Mouse (Mus musculus) heart, embryonic 13.5 days (tissue): Measurements from ENCODE around the gene Gm7030. TPM values are rescaled to one million over a fixed set of nuclear protein-coding genes. Genes with fewer than 3 reads are reported as not detected.

Experiments used
- polyA plus RNA-seq: library from polyadenylated mRNA; unstranded; fragments of >200 nt; fragmentation: Nextera tagmentation; extraction: Ambion mirVana; gene quantifications from 2 replicates; pipeline ENCODE4 v1.2.1, GENCODE M21; 2015

Gene Gm7030
- polyA plus RNA-seq, 1 experiment from 2014 or later = not detected

Other genes with a start within 250 kb of the Gm7030 start
- 22.8 and 27.7 TPM in 2 replicates for gene Dhx16, start 249.6 kb downstream of the Gm7030 start, polyA plus RNA-seq
- 25.2 and 31.3 TPM in 2 replicates for gene 2310061I04Rik, start 232.0 kb downstream of the Gm7030 start, polyA plus RNA-seq
- gene Atat1, start 219.3 kb downstream of the Gm7030 start, polyA plus RNA-seq = 53.8 and 55.3 TPM in 2 replicates
- gene Mrps18b, start 213.0 kb downstream of the Gm7030 start, polyA plus RNA-seq = 67.8 and 75.9 TPM in 2 replicates
- 24.6 and 26.3 TPM in 2 replicates for gene Ppp1r10, start 213.0 kb downstream of the Gm7030 start, polyA plus RNA-seq
- gene Abcf1, start 159.7 kb downstream of the Gm7030 start, polyA plus RNA-seq = 64.6 and 67.6 TPM in 2 replicates
- gene Gnl1, start 149.6 kb downstream of the Gm7030 start, polyA plus RNA-seq = 38.9 and 40.3 TPM in 2 replicates
- gene Prr3, start 149.2 kb downstream of the Gm7030 start, polyA plus RNA-seq = 17.6 and 18.1 TPM in 2 replicates
- 2.4 and 2.8 TPM in 2 replicates for gene H2-T24, start 108.9 kb downstream of the Gm7030 start, polyA plus RNA-seq
- 4.8 and 5.0 TPM in 2 replicates for gene H2-T23, start 96.6 kb downstream of the Gm7030 start, polyA plus RNA-seq
- 6.9 and 7.5 TPM in 2 replicates for gene H2-T22, start 86.7 kb downstream of the Gm7030 start, polyA plus RNA-seq
- gene Gm6034, start 86.5 kb downstream of the Gm7030 start, polyA plus RNA-seq = not detected in 2 replicates
- not detected in 2 replicates for gene Gm11127, start 71.1 kb downstream of the Gm7030 start, polyA plus RNA-seq
- gene Gm19684, start 7.7 kb downstream of the Gm7030 start, polyA plus RNA-seq = not detected in 2 replicates
- 1.3 and 1.9 TPM in 2 replicates for gene Gm8909, start 39.1 kb upstream of the Gm7030 start, polyA plus RNA-seq
- 0.08 and 0.09 TPM in 2 replicates for gene H2-T3, start 60.9 kb upstream of the Gm7030 start, polyA plus RNA-seq
- 85.0 and 91.8 TPM in 2 replicates for gene Rpp21, start 128.6 kb upstream of the Gm7030 start, polyA plus RNA-seq
- 10.4 and 11.7 TPM in 2 replicates for gene Trim39, start 142.8 kb upstream of the Gm7030 start, polyA plus RNA-seq
- gene H2-M10.2, start 157.1 kb upstream of the Gm7030 start, polyA plus RNA-seq = 0.13 TPM in 1 of 2 replicates, not detected in the other
- gene H2-M10.1, start 196.7 kb upstream of the Gm7030 start, polyA plus RNA-seq = not detected in 2 replicates
- gene H2-M10.3, start 239.0 kb upstream of the Gm7030 start, polyA plus RNA-seq = not detected in 2 replicates